Mouse (Mus musculus): ENCODE data around the gene A830031A19Rik. TPM values are rescaled to one million over a fixed set of nuclear protein-coding genes. Genes with fewer than 3 reads are reported as not detected.

Gene A830031A19Rik
- total RNA-seq (2015; ENCODE audit: low replicate concordance) (not detected in 2 replicates), total RNA-seq (2017; ENCODE audit: low replicate concordance) (4.0 TPM in 1 of 2 replicates, not detected in the other)

DNA sequence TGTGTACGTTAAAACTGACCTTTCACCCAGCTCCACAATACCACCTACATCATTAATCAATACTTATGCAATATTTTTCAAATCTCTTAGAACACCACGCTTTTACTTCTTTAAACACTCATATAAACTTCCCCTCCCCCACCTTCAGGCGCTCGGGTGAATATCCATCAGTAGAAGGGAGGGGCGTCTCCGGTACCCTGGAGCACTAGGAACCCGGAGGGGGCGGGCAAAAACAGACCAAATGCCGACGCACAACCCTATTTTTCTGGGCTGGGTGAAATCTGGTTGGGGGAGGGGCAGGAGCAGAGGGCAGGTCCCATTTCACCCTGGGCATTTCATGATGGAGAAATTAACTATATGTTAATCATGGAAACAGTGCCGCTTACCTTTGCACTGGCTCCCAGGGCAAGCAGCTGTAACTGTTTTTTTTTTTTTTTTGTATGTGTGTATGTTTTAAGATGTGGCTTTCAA, at the start of gene A830031A19Rik:
TSS of gene A830031A19Rik (minus strand) at position 421 of the 471 bp plus-strand sequence.
- no peak for ATAC-seq (replicated peaks; ENCODE audit: low FRiP score, poor library complexity, severe bottlenecking)

DNA sequence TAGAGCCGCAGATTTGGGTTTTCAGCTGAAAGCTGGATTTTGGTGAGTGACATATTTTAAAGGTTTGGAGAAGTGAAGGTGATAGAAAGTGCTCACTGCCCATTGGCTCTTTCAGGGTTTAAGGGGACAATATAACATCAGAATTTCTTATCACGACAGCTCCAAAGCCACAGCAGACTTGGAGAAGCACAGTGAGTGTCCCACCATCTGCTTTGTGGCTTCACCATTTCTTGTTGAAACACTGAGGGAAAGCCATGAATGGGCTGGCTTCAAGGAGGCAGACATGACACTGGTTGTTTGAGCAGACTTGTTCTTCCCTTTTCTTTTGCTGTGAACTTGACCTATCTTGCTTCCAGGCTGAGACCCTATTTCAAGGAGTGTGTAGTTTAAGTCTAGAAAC, 49.1 kb upstream of the A830031A19Rik start:
- no peak for ATAC-seq (replicated peaks; ENCODE audit: low FRiP score, poor library complexity, severe bottlenecking)

DNA sequence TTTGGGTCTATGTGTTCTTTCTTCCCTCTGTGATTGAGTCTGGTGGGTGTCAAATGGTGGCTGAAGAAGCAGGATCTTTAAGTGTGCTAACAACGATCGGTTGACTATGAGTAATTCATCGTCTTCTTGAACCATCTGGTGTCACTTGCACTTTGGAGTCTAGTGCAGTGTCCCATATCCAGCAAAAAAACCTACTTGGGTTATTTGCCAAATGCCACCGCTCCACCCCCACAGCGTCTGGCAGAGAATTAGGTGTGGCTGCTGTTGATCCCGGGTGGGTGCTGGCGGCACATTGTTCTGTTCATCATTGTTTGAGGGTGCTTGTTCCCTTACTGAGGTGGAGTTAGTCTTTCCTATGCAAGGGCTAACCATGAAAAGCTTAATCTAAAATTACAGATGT, 48.0 kb upstream of the A830031A19Rik start:
- no peak for ATAC-seq (replicated peaks; ENCODE audit: low FRiP score, poor library complexity, severe bottlenecking)

DNA sequence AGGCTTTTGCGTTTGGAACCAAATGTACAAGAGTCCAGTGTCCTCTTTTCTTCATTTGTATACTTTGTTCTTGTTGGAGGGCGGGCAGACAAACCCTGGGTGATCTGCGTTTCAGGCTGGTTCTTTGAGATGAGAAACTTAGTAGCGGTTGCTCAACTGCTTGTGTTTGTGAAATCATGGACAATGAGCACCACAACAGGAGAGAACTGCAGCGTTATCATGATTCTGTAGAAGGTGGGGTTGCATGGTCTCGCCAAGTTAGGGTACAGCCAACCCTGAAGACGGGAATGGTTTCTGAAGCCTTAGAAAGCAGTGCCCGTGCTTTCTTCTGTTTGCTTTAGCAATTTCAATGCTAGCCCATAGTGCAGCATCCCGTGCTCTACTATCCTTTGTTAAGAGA, 46.3 kb upstream of the A830031A19Rik start:
- no peak for ATAC-seq (replicated peaks; ENCODE audit: low FRiP score, poor library complexity, severe bottlenecking)

DNA sequence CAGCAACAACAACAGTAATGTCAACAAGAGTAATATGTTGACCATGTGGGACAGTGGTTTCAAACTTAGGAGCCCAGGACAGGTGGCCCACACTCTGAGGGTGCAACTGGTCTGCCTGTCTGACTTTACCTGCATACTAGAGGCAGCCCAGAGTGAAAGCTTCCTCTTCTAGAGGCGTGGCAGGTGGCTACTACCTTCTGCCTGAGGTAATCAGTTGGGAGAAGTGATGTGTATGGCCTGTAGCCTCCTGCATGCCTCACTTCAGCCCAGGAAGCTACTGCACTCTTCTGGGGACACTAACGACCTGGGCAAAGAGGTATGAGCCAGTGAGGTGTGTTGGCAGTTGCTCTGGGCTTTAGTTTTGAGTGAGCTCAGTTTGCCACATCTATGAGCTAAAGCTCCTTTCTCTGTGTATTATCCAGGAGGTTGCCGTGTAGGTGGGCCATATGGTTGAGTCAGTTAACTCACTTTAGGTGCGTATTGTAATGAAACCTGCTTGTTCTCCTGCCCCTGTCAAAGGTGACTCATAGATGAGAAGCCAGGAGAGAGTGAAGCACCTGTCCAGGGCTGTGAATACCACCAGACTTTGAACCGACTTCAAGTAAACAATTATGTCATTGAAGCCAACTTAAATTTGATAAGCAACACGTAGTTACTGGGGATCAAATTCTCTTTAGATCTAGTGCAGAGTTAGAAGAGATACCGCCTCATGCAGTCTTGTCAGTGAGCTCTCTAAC, 41.9 kb upstream of the A830031A19Rik start:
- ATAC-seq (replicated peaks; ENCODE audit: low FRiP score, poor library complexity, severe bottlenecking): no peak

DNA sequence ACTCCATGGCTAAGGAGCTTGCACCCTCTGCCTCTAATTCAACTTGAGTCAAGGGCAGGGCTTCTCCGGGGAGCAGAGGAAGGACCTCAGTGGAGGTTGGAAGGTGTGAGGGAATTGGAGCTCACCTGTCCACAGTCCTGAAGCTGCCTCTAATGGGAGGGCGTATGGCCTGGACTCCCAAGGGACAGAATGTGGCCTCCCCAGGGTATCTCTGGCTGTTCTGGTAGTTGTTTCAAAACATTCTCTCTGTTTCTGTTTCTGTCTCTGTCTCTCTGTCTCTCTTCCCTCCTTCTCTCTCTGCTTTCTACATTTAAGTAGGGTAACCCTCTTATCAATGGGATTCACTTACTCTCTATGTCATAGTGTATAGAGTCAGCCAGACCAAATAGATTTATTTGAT, 41.2 kb upstream of the A830031A19Rik start:
- ATAC-seq (replicated peaks; ENCODE audit: low FRiP score, poor library complexity, severe bottlenecking): no peak

DNA sequence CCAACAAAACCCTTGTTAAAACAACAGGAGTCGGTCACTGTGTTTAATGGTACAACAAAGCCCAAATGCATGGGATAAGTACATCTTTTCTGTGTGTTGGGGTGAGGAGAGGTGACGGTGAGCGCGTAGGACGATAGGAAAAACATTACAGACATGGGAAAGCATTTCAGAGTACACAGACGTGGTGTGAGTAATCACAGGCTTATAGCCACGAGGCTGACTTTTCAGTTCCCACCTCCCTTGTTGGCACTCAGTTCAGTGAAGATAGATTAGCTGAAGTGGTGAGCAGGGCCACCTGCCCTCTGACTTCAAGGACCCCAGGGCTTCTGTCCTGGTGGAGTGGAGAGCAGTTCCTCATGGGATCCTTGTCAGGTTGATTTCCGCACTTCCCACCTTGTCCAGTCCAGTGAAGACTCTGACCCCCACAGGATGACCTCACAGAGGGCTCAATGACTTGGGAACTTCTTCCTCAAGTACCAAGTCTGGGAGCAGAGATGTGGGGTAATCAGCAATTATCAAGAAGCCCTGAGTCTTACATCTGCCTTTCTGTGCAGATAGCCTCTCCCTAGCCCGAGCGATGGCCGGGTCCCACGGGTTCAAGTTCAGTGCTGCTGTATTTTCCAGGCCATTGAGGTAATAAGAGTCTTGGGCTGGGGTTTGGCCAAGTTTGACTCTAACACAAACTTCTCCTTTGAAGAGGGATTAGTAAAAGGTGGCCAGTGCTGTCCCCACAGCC, 40.3 kb upstream of the A830031A19Rik start:
- ATAC-seq (replicated peaks; ENCODE audit: low FRiP score, poor library complexity, severe bottlenecking): peak; percentile 30; the same call in 1 of the 2 replicates

DNA sequence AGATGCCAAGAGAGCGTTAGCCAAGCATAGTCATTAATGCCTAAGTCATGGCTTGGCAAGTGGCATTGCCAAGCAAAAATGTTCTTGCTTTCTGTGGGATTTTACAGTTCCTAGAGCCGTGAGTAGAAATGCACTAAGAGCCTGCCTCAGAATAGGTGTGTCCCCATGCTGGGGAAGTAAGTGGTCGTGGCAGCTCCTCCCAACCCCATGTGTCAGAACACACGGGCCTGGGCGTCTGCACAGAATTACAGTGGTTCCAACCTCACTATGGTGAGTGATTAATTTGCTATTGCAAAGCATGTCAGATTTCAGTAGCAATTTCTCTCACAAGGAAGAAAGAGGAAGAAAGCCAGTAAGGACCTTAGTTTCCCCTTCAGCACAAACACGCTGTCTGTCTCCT, 36.9 kb upstream of the A830031A19Rik start:
- no peak for ATAC-seq (replicated peaks; ENCODE audit: low FRiP score, poor library complexity, severe bottlenecking)

DNA sequence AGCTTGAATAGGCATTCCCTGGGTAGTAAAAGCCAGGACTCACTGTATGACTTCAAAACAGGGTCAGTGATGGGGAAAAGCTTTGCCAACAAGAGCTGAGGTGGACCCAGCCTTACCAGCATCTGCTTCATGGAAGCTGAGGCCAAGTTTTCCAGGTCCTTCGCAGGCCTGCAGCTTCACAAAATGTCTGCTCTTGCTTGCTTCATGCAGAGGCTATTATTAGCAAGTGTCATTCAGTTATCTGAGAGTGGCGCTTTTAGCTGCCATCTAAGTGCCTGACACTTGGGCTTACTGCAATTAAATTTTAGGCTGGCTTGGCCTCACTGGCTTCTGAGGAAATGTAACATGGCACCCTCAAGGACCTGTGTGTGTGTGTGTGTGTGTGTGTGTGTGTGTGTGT, 35.3 kb upstream of the A830031A19Rik start:
- ATAC-seq (replicated peaks; ENCODE audit: low FRiP score, poor library complexity, severe bottlenecking): no peak

DNA sequence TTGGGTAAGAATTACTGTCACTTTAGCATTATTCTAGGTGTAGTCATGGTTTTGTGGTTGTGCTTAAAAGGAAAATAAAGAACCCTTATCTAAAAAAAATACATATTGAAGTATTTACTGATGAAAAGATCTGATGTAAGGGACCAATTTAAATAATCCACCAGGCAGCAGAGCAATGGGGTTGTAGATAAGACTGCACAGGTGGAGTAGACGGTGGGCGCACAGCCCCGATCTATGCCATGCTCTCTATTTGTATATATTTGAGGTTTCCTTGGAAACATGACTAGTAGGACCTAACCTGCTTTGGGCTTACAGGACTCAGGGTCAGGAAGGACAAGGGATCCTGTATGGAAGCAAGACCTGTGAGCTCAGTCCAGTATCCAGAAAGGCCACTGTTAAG, 34.5 kb upstream of the A830031A19Rik start:
- ATAC-seq (replicated peaks; ENCODE audit: low FRiP score, poor library complexity, severe bottlenecking): no peak

DNA sequence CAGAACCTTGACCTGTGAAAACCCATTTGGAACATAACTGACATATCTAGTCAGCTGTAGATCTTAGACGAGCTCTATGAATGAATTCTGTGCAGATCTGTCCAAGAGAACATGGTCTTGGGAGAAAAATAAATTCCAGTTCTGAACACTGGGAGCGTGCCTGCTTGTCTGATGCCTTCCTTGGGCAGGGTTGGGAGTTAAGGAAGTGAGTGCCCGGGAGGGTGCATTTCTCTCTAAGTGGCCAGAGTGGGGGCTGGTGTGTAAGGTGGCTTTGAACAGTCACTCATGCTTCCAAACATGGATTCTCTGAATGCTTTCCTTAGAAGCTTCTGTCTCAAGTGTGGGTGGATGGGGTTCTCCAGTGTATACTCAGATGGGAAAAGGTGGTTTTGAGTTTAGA, 34.1 kb upstream of the A830031A19Rik start:
- no peak for ATAC-seq (replicated peaks; ENCODE audit: low FRiP score, poor library complexity, severe bottlenecking)

DNA sequence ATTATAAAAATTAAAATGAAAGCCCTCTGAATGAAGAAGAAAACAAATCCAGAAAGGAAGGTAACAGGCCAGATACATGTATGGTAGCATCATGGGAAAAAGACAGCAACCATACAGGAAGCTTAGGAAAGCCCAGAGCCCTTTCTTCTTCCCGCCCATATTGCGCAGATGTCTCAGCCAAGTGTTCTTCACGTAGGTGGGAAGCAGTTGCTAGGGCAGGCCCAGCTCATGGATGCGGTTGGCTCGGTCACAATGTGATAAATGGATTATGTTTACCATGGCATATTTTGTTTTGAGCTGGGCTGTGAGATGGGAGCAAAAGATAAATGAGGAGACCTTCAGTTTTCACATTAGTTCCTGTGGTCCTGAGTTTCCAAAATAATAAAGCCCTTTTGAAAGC, 32.6 kb upstream of the A830031A19Rik start:
- ATAC-seq (replicated peaks; ENCODE audit: low FRiP score, poor library complexity, severe bottlenecking): no peak

DNA sequence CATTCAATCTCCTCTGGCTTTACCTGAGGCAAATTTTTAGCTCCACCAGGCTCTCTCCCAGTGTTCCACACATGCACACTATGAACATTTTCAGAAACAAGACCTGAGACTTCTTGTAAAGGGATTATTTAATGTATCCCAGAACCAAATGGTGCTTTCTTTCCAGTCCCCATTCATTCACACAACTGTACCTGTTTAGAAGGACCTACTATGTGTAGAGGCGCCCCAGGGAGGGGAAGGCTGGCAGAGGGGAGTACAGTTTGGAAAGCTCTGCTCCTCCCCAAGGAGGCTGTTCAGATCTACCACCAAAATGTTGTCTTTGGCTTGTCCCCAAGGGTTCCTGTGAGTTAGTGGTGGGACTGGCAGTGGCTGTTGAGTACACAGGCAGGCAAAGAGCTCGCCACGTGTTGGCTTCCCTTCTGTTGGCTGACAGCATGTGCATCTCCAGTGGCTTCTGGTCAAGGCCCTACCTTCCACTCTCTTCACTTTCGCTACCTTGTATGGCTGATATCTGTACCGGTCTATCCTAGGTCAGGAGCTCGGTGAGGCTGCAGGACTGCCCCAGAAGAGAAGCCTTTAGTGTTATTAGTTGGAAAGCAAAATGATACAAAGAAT, 28.4 kb upstream of the A830031A19Rik start:
- ATAC-seq (replicated peaks; ENCODE audit: low FRiP score, poor library complexity, severe bottlenecking): 0 out of 2 replicates have a peak, but pooled peaks have one; percentile 21

DNA sequence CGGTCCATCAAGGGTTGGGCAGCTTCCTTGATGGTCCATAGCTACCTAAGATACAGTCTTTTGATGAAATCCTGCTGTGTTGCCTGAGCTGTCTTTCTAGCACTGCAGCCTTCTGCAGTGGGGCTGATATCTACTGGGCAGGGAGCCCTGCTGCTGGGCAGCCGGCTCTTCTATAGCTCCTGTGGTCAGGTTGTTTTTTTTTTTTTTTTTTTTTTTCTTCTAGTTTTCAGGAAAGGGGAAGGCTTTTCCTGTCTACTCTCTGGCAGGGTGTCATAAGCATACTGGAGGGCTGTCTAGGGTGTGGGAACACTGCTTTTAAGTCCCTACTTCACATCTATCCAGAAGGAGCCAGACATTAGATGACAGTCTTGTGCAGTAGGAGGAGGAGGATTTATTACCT, 27.5 kb upstream of the A830031A19Rik start:
- ATAC-seq (replicated peaks; ENCODE audit: low FRiP score, poor library complexity, severe bottlenecking): 0 out of 2 replicates have a peak, but pooled peaks have one; percentile 48

DNA sequence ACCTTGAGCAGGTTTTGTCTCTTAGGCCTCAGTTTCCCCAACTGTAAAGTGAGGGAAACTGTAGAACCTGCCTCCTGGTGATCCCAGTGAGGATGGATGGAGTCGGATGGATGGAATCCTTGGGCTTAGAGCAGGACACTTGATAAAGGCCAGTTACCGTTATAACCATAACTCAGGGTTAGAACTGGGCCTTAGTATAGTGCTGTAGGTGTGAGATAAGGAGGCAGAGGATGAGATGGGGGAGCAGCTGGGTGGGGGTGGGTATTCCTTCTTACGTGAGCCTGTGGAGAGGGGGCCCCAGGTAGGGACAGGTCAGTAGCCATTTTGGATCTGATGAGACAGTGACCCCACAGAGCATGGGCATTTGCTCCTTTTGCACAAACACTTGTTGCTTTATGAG, 26.8 kb upstream of the A830031A19Rik start:
- peak; percentile 35; the same call in 1 of the 2 replicates for ATAC-seq (replicated peaks; ENCODE audit: low FRiP score, poor library complexity, severe bottlenecking)

DNA sequence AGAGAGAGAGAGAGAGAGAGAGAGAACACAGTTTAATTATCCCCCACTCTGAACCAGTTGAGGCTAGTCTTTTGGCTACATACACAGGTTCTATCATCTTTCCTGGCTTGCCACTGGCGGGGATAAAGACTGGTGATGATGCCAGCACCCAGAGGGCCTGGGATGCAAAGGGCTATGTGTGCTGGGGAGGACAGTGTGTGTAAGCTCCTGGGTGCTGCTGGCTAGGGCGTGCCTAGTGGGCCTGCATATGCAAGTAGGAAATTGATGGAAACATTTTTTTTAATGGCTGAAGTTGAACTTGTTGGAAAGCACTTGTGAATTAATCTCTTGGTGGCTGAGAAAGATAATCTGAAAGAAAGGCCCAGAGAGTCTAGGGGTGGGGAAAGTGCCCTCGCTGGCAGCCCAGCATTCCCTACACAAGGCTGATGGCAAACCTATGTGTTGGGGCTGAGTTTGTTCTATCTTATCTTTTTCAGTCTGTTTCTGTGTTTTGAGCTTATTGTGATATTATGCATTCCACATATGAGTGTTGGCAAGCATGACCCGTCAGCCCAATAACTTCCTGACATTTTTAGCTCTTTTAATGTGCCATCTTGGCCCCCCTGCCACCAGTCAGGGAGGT, 25.7 kb upstream of the A830031A19Rik start:
- peak; percentile 56 for ATAC-seq (replicated peaks; ENCODE audit: low FRiP score, poor library complexity, severe bottlenecking)

DNA sequence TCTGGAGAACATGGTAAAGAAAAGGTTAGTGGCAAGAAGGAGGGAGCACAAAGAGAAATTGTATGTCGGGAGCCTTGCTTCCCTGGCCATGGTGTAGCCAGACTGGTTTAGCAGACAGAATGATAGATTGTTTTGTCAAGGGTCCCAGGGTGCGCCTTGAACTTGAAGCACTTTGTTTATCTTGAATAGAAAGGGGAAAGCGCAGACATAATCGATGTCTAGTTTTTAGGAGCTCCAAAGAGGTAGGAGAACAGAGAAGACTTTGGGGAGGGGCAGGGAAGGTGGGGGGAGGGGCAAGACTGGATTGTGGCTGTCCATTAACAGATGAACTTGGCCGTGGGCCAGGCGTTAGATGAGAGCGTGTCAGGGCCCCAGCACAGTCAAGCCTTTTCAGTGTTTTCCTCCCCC, 25.0 kb upstream of the A830031A19Rik start:
- no peak for ATAC-seq (replicated peaks; ENCODE audit: low FRiP score, poor library complexity, severe bottlenecking)

DNA sequence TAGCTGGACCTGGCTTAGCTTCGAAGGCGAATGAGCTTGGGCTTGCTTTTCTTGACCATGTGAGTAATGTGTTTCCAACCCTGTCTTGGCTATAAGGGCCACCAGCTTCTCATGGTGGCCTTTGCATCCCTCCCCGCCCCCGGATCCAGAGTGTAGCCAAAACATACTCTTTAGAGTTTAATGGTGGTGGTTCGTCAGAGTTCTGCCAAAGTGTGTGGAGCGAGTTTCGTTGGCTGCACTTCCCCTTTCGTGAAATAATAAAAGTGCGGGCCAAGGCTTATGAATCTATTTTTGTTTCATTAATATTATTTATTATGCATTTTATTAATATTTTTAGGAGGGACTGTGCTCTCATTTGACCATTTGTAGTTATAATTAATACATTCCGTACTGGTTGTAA, 24.4 kb upstream of the A830031A19Rik start:
- no peak for ATAC-seq (replicated peaks; ENCODE audit: low FRiP score, poor library complexity, severe bottlenecking)

DNA sequence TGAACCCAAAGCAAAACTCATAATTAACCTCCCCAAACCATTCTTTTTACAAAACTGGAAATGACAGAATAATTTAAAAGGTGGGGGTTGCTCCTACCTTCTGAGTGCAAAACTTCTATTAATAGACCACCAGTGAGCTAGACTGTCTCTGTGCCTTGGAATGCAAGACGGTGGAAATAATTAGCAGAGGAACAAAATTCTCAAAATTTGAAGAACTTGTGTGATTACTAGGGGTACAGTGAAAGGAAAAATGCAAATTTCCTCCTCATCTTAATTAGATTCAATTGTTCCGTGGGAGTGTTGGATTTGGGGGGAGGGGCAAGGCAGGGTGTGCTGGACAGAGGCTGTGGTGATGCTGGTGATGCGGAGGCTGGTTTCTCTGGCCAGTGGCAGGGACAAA, 23.8 kb upstream of the A830031A19Rik start:
- no peak for ATAC-seq (replicated peaks; ENCODE audit: low FRiP score, poor library complexity, severe bottlenecking)

DNA sequence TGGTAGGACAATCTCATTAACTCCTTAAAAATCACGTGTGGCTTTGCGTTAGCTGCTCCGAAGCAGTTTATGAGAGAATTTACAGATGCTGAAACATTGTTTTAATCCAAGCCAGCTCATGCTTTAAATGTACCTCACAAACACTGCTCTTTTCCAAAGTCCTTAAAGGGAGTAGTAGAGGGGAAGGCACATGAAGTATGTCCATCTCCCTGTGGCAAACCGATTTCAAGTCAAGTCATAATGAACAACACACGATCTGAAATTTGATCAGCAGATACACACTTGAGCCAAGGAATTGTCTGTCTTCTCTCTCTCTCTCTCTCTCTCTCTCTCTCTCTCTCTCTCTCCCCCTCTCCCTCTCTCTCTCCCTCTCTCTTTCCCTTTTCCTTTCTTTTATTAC, 23.2 kb upstream of the A830031A19Rik start:
- no peak for ATAC-seq (replicated peaks; ENCODE audit: low FRiP score, poor library complexity, severe bottlenecking)

All from erythroblast, adult 5-6 weeks (primary cell).